Mouse (Mus musculus) ES-E14 (cell line): ENCODE measurements around the gene Ptpn13. TPM values are rescaled to one million over a fixed set of nuclear protein-coding genes. Genes with fewer than 3 reads are reported as not detected.

Experiments used
- DNase-seq: peaks from one replicate; pipeline ENCODE4 v3.0.0-alpha.2; 2013; ENCODE audit warnings: low read depth, low spot score
- H3K27ac ChIP-seq: 2 replicates; pipeline ENCODE4 v1.5.1; 2012; ENCODE audit warnings: low read depth, mild to moderate bottlenecking, low read length, moderate library complexity, mixed read lengths; ENCODE audit not compliant: poor library complexity, insufficient read depth, severe bottlenecking
- H3K36me3 ChIP-seq: 2 replicates; pipeline ENCODE4 v1.6.1; 2012; ENCODE audit warnings: mild to moderate bottlenecking, low read length, moderate library complexity, mixed read lengths; ENCODE audit not compliant: control insufficient read depth, poor library complexity, insufficient read depth, severe bottlenecking
- H3K4me1 ChIP-seq, 2 experiments: fragments of 150-350 bp in 1 of 2; sonication (generic) in 1 of 2; 2 replicates each; pipeline ENCODE4 v1.6.1; 2012; ENCODE audit warnings: low read length in 2 of 2, mild to moderate bottlenecking in 1 of 2, mixed read lengths in 1 of 2; ENCODE audit not compliant: control insufficient read depth in 2 of 2, insufficient read depth in 2 of 2, poor library complexity in 1 of 2
- H3K4me3 ChIP-seq, 2 experiments: fragments of 150-350 bp in 1 of 2; sonication (generic) in 1 of 2; 2 replicates each; pipeline ENCODE4 v1.5.1; 2012; ENCODE audit warnings: low read length in 2 of 2, low read depth in 1 of 2, mild to moderate bottlenecking in 1 of 2, mixed read lengths in 1 of 2; ENCODE audit not compliant: insufficient read depth in 1 of 2, poor library complexity in 1 of 2, severe bottlenecking in 1 of 2
- H3K9ac ChIP-seq: 2 replicates; pipeline ENCODE4 v1.6.1; 2012; ENCODE audit warnings: low read depth, mild to moderate bottlenecking, low read length, mixed read lengths; ENCODE audit not compliant: poor library complexity, insufficient read depth, severe bottlenecking
- H3K9me3 ChIP-seq: fragments of 150-350 bp; sonication (generic); 2 replicates; pipeline ENCODE4 v1.6.1; 2012; ENCODE audit warnings: low read depth, mild to moderate bottlenecking, low read length; ENCODE audit not compliant: control insufficient read depth, insufficient read depth
- CHD2 ChIP-seq: IDR thresholded peaks from 2 replicates; pipeline ENCODE4 v1.6.1; 2014; ENCODE audit warnings: mild to moderate bottlenecking, low read depth, low read length, inconsistent platforms
- HCFC1 ChIP-seq: IDR thresholded peaks from 2 replicates; pipeline ENCODE4 v1.6.1; 2012; ENCODE audit warnings: low read length, inconsistent platforms, borderline replicate concordance; ENCODE audit not compliant: insufficient read depth
- MAFK ChIP-seq: IDR thresholded peaks from 2 replicates; pipeline ENCODE4 v1.6.1; 2014; ENCODE audit warnings: mild to moderate bottlenecking, low read depth, low read length, inconsistent platforms; ENCODE audit not compliant: insufficient read depth
- ZC3H11A ChIP-seq: IDR thresholded peaks from 2 replicates; pipeline ENCODE4 v1.6.1; 2012; ENCODE audit warnings: low read depth, mild to moderate bottlenecking, inconsistent platforms, low read length, borderline replicate concordance
- ZNF384 ChIP-seq: IDR thresholded peaks from 2 replicates; pipeline ENCODE4 v1.6.1; 2012; ENCODE audit warnings: low read depth, low read length, inconsistent platforms
- in situ Hi-C, 2 experiments: fragments of 600-800 bp; cut with MboI; formaldehyde crosslinking; loops; one replicate each; pipeline ENCODE4 v1.15.1; 2025; ENCODE audit warnings: low sequenced_read_pairs in 2 of 2, inconsistent platforms in 1 of 2; ENCODE audit not compliant: unreplicated experiment in 2 of 2
- total RNA-seq: library from RNA; depleted of rRNA; stranded (reverse); fragments of 300-350 nt; gene quantifications from 2 replicates; pipeline ENCODE4 v1.2.3, GENCODE M21; 2012; rRNA removed

Gene Ptpn13
- total RNA-seq, 1 experiment, result 12.6 TPM

DNA sequence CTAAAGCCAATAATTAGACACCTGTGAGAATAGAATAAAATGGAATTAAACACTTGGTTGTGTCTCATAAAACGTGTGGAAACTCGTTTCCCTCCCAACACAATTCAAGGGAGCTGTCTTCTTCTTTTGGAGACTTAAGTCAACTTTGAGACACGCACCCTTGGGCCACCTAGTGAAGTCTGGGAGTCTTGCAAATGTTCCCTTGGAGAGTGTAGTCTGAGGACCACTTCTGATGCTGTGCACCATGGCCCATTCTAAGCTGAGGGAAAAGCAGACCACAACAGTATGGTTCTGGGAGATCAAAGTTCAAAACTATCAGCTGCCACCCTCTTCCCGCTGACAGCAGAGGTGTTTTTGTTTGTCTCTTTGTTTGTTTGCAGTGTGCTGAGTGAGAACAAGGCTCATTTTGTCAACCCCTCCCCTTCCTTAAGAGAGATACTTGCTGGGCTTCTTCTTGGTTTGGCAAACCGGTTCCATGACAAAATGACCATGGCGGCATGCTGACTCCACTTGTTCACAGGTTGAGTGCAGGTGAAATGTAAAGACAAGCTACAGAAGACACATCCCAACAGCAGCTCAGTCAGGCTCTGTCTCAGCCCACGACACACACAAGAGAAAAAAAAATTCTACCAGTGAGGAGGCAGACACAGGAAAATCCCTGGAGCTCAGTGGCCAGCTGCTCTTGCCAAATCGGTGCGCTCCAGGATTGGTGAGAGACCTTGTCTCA is 205.0 kb downstream of the Ptpn13 start:
- TF ChIP-seq MAFK, result no peak
- TF ChIP-seq HCFC1, result no peak
- no peak for TF ChIP-seq ZC3H11A
- no peak for TF ChIP-seq CHD2
- TF ChIP-seq ZNF384, result no peak
- no peak for DNase-seq
- no peak overlapping the region for H3K9ac ChIP-seq
- H3K36me3 ChIP-seq, result no peaks in the 10 kb centered on the region
- no peaks in the 10 kb centered on the region for H3K9me3 ChIP-seq
- H3K4me3 ChIP-seq, result no peak overlapping the region
- no peak overlapping the region for H3K27ac ChIP-seq
- H3K4me1 ChIP-seq, result no peaks in the 10 kb centered on the region
- in situ Hi-C loops, result no loop called here

- Histone ChIP-seq H3K9me3 (no peaks in the 10 kb centered on the region), H3K4me3 (no peak overlapping the region), H3K36me3 (no peaks in the 10 kb centered on the region), H3K9ac (no peak overlapping the region), H3K27ac (no peak overlapping the region), H3K4me1 (peaks cover 0 to 3% of the 10 kb centered on the region in 2 experiments; a peak in 1 of 4 replicates)
- no peak for TF ChIP-seq HCFC1
- TF ChIP-seq ZC3H11A, result no peak
- TF ChIP-seq ZNF384, result no peak
- TF ChIP-seq CHD2, result no peak
- TF ChIP-seq MAFK, result no peak
- no peak for DNase-seq
- in situ Hi-C loops, result no loop called here
Measured at GRCm38 (mm10) chr5:103637162-103637561, 212.2 kb downstream of the Ptpn13 start.

- H3K9me3 ChIP-seq, result no peaks in the 10 kb centered on the region
- no peak overlapping the region for H3K9ac ChIP-seq
- no peaks in the 10 kb centered on the region for H3K36me3 ChIP-seq
- H3K27ac ChIP-seq, result no peak overlapping the region
- in situ Hi-C loops, result no loop called here
- peaks cover 0 to 5% of the 10 kb centered on the region in 2 experiments; a peak in 1 of 4 replicates for H3K4me1 ChIP-seq
- no peak for DNase-seq
- TF ChIP-seq ZC3H11A, result no peak
- no peak for TF ChIP-seq MAFK
- TF ChIP-seq ZNF384, result no peak
- TF ChIP-seq CHD2, result no peak
- TF ChIP-seq HCFC1, result no peak
- no peak overlapping the region for H3K4me3 ChIP-seq
Measured at GRCm38 (mm10) chr5:103644167-103644566, 219.2 kb downstream of the Ptpn13 start.

GRCm38 (mm10) chr5:103647320-103647719 is 222.3 kb downstream of the Ptpn13 start:
- no peak for DNase-seq
- H3K9ac ChIP-seq, result no peak overlapping the region
- H3K9me3 ChIP-seq, result no peaks in the 10 kb centered on the region
- H3K4me3 ChIP-seq, result no peak overlapping the region
- in situ Hi-C loops, result no loop called here
- no peak overlapping the region for H3K27ac ChIP-seq
- TF ChIP-seq ZC3H11A, result no peak
- TF ChIP-seq ZNF384, result no peak
- no peak for TF ChIP-seq HCFC1
- TF ChIP-seq CHD2, result no peak
- no peak for TF ChIP-seq MAFK
- peaks cover 0 to 2% of the 10 kb centered on the region in 2 experiments; a peak in 1 of 4 replicates for H3K4me1 ChIP-seq
- H3K36me3 ChIP-seq, result no peaks in the 10 kb centered on the region

Other genes with a start within 250 kb of the Ptpn13 start
- 0.37 and 1.9 TPM in 2 replicates for gene Mapk10, start 213.9 kb upstream of the Ptpn13 start, total RNA-seq
- gene Slc10a6, start 204.2 kb downstream of the Ptpn13 start, total RNA-seq, result 0.22 and 0.26 TPM in 2 replicates
- 0.18 and 0.21 TPM in 2 replicates for gene 1700016H13Rik, start 230.8 kb downstream of the Ptpn13 start, total RNA-seq